Mouse (Mus musculus) frontal cortex, postnatal 10 days (tissue): ENCODE measurements at regions not wholly inside any gene's neighbourhood (a gene's known extent, or its start where the extent isn't known, plus 50 kb on each side); places are given as distances from the start of the nearest gene placed in this dataset.

Experiments
- DNase-seq, 2 experiments: peaks; one replicate each; pipeline ENCODE4 v3.0.0; 2022; ENCODE audit warnings: low spot score in 2 of 2, mixed read lengths in 1 of 2

DNA sequence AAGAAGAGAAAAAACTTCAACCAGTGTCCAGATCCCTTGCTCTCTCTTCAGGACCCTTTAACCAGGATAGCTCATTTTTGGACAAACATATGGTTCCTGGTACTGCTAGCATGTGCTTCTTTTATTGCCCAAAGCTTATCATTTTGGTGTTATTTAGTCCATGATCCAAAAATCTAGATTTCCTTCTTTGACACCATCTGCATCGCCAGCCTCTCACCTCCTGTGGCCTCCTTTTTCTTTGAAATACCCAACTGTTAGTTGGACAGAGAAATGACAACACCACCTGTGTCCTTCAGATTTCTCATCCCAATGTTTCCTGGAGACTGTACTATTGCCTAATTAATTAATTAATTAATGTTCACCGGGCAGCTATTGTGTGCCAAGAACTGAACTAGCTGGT, 188.0 kb upstream of the Plppr1 start:
- DNase-seq = no peak

DNA sequence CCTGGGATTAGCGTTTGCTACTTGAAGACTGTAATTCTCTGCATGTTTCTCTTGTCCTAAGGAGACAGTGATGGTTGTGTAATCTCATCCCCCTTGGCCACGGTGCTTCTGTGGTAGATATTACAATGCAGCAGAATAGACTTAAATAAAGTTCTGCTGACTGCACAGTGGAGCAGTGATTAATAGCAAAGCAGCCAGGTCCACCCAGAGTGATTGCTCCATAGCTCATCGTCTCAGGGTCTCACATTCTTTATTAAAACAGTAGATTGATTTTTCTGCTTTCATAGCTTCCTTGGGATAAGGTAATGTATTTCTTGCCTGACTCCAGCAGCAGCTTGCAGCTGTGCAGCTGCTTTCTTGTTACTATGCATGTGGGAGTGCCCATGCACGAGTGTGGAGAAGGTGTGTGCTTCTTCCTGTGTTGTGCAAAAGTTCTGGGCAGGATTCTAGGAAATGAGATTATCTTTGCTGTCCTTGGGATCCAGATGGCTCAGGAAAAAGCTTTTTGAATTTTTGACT, 169.9 kb upstream of the Plppr1 start:
- no peak for DNase-seq

DNA sequence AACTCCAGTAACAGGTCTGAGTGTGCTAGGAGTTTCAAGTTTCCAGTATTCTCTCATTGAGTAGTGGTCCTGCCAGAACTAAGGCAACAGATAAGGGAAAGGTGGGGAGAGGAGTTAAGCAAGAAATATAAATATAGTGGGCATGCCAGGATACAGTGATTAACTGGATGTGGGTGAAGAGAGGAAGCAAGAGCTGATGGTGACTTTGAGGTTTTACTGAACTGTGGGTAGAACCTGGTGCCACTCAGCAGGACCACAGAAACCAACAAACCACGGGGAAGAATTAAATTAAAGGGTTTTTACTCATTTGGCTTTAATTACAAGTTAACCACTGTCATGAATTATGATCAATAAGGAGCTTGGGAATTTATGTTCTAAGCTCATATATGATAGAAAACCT, 154.5 kb upstream of the Plppr1 start:
- DNase-seq = no peak

DNA sequence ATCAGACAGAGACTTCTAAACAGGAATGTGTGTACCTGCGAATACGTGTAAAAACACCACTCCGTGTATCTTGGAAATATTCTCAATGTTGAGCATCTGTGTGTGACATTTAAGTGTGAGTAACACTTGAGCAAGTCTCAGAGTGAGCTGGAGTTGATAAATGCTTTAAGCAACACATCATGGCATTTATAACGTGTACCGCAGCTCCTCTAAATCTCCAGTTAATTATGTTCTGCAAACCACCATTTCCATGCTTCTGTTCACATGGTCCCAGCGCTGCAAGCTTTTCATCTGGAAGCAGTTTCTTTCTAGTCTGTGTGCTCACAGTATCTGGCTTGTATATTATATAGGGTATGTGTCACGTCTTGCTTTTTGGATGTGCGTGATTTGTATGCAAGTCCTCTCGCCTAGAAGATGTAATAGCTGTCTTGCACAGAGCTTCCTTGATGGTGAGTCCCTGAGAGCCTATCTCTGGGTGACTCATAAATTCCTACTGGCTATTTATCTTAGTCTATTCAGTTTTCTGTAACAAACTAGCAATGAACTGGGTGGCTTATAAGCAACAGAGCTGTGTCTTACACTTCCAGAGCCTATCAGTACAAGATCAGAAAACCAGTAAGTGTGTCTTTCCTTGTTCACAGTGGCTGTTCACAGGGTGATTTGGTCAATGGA, 153.7 kb upstream of the Plppr1 start:
- no peak for DNase-seq

DNA sequence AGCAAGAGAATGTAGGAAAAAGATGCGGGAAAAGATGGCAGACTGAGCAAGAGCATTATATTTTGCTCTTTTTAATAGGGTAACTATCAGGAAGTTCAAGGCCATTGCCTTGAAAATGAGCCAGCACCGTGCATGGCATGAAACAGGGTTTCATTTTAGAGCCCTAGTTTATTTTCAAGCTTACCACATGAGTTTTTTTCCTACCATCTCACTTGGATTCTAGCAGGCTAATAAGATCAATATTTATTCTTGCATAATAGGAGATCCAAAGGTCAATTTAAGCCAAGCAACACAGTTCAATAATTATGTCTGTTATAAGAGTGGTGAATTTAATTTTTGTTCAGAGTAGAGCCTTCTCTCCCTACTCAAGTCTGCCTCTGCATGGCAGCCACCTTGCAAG, 149.9 kb upstream of the Plppr1 start:
- DNase-seq = no peak

DNA sequence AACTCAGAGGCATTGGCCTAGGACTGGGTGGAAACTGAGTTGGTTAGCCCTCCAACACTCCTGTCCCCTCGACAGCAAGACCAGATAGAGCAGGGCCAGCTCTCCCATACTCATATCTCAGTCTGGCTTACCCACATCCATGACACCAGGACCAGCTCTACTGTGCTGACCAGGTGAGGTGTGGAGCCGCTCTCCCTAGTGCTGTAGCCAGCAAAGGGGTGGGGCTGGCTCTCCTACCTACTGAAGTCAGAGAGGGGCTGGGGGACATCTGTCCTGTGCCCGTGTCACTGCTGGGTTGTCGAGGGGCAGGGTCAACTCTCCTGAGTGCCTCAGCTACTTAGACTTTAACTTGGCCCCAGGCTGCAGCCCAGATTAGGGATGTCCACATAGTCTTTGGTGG, 145.8 kb upstream of the Plppr1 start:
- DNase-seq = no peak

DNA sequence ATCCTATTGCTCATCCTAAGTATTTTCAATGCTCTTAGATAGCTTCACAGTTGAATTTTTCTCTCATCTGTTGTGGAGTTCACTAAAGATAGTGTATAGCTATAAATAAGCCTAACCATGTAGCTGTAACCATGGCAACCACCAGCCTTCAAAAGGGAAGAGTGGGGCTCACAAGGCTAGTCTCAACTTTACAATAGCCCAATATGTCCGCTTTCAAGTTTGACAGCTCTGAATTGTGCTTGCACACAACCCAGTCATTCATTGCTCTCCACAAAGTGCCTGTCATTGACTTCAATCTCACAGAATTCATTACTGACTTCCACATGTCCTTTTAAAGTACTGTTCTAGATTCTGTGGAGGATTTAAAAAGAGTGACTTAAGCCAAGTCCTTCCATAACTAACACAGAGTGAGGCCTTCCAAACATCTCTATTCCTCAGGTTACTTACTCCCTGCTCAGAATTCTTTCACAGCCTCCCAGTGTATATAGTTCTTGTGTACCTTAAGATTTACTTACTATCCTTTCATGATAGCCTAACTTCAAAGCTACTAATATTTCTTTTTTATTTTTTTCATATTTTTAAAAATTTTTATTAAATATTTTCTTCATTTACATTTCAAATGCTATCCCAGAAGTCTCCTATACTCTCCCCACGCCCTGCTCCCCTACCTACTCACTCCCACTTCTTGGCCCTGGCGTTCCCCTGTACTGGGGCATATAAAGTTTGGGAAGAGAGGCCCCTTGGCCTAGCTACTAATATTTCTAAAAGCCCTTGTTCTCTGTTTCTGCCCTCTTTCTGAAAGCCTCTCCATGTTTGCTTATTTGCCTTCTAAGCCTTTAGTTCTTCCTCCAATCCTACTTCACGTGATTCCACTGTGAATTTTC, 134.3 kb upstream of the Plppr1 start:
- DNase-seq = peak; percentile 24 to 52

DNA sequence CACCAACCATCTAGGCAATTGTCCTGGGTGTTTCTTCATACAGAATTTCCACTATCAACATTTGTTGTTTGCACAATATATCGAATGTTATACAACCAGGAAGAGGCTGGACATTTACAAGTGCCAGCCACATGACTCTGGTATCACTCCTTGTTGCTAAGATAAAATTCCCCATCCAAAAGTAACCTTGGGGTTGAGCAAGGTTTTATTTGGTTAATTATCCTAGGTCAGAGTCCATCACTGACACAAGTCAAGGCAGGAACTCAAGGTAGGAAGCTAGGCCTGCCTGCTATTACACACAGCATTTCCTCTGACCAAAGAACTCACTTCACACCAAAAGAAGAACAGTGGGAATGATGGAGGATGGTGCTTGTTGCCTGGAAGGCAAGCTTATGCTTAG, 120.7 kb upstream of the Plppr1 start:
- DNase-seq = no peak

DNA sequence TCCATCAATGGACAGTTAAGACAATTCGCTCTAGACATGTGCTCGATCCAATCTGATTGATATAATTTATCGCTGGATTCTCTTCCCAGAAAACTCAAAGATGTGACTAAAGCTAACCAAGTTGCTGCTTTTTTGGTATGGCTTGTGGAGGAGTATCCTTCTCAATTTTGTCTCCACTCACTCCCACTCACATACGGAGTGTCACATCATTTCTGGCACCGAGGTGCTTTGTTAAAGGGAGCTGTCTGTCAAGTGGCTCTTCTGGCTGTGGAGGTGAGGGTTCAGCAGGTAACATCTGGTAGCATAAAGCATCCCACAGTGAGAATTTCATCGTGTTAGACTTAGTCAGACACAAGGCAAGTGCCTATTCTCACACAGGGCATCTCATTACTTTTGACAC, 120.2 kb upstream of the Plppr1 start:
- DNase-seq = no peak

DNA sequence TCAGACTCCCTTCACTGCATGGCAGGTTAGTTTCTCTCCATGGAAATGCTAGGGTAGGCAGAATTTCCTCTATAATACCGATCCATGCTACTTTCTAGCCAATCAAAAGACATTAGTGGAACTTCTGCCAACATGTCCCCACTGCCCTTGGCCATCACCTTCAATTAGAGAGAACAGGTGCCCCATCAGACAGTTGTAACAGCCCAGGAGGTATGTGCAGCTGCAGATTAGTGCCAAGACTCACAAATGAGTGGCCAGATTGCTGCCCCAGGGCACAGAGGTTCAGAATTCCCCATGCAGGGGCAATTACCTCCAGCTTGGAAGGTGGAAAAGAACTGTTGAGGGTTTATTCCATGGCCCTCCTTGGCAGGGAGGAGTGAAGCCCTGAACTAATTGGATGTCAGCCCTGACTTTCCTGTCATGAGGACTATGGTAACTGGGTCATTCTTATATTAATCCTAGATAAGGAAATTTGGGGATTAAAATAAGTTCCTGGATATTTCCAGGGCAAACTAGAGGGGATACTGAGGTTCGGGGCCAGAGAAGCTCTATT, 113.7 kb upstream of the Plppr1 start:
- no peak for DNase-seq

DNA sequence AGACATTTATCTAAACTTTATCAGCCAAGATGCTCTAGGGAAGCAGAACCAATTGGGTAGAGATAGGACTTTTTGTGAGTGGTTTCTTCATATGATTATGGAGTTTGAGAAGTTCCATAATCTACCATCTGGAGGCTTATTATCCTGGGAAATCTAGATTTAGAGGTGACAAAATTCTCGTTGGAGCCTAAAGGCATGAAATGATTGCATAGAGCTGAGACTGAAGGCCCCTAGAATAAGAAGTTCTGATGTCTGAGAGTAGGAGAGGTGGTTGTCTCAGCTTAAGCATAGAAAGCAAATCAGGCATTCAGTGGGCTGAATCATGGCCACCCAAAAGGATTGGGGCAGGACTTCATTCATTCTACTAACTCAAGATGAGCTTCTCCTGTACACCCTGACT, 106.1 kb upstream of the Plppr1 start:
- no peak for DNase-seq

DNA sequence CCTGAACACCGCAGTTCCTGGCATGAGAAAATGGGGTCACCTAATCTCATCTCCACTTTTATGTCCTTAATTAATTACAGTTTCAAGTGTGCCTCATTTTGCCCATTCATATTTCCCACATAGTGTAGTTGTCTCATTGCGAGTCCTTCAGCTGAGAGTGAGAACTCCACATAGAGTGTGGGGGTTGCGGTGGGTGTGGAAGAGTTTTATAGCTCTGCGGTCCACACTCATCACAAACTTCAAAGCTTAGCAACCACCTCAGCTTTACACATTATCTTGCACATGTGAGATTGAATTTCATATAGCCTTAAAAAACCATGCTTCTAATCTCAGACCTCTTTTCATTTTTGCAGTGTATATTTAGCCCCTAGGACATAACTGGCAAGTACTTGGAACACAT, 83.3 kb upstream of the Plppr1 start:
- DNase-seq = no peak

DNA sequence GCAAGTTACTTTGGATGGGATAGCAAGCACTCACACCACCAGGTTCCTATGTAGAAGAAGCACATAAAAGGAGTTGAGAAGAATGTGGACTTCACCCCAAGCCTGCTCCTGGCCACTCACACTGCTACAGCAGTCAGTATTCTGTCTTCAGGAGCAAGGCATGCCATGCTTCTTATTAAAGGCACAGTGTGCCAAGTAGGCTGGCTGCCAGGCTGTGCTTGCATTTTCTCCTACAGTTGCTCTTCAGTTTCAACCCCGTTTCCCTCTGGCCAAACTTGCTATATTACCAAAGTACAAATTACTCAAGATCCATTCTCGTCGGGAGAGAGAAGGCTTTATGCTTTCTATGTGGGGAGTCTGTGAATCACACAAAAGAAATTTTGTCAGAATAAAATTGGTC, 67.1 kb upstream of the Plppr1 start:
- no peak for DNase-seq
